Mouse (Mus musculus): ENCODE results near the gene Cnot1. TPM values are rescaled to one million over a fixed set of nuclear protein-coding genes. Genes with fewer than 3 reads are reported as not detected.
A peak's percentile ranks its signal among the peaks of the same experiment; 100 is the strongest.

Gene Cnot1
- polyA plus RNA-seq, 1 experiment from 2014 or later: 16.0 TPM

DNA sequence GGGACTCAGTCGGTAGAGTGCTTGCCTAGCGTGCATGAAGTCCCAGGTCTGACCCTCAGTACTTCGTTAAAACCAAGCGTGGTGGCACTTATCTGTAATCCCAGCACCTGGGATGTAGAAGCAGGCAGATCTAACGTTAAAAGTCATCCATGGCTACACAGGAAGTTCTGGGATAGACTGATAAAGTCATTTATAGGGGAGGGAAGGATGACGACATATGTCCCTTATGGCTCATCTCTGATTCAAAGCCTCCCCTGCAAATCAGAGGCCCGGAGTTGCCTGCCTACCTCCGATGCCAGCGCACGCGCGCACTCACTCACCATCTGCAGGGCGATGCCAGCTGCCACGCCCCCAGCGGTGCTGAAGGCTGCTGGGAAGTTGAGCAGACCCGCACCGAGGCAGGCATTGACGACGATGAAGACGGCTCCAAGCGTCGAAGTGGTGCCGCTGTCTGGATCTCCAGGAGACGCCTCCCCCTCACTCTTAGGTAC, 40.8 kb upstream of the Cnot1 start:
- Histone ChIP-seq H3K4me2 (ENCODE audit: low read depth, low read length) (no peak overlapping the region), H3K4me1 (ENCODE audit: insufficient read depth) (peaks cover 7% of the 10 kb centered on the region), H3K4me3 (ENCODE audit: low read depth, low read length) (no peak overlapping the region), H3K27ac (ENCODE audit: low read depth) (no peak overlapping the region), H3K9ac (replicated peaks) (no peak overlapping the region), H3K36me3 (replicated peaks; ENCODE audit: insufficient read depth, low read length) (peaks cover 16% of the 10 kb centered on the region; the same call in 1 of the 2 replicates), H3K27me3 (ENCODE audit: insufficient read depth, low read length) (no peaks in the 10 kb centered on the region), H3K9me3 (ENCODE audit: low read length) (no peaks in the 10 kb centered on the region)
- ATAC-seq: peak; percentile 26; the same call in 1 of the 2 replicates
- TF ChIP-seq CTCF (IDR thresholded peaks at IDR 0.05; ENCODE audit: low read depth) (no peak), EP300 (IDR thresholded peaks at IDR 0.05; ENCODE audit: low read depth) (peak; percentile 56; the same call in 1 of the 2 replicates)
- 65% methylated on average over 24 of the region's 24 CpGs for WGBS (ENCODE audit: insufficient replicate concordance)
- no peak for DNase-seq

- DNase-seq: no peak
- no peak overlapping the region for H3K9ac ChIP-seq (replicated peaks)
- H3K4me3 ChIP-seq (ENCODE audit: low read depth, low read length): no peak overlapping the region
- TF ChIP-seq EP300 (IDR thresholded peaks at IDR 0.05; ENCODE audit: low read depth): no peak
- no peak for TF ChIP-seq CTCF (IDR thresholded peaks at IDR 0.05; ENCODE audit: low read depth)
- no peak overlapping the region for H3K4me2 ChIP-seq (ENCODE audit: low read depth, low read length)
- ATAC-seq: no peak
- H3K27me3 ChIP-seq (ENCODE audit: insufficient read depth, low read length): no peaks in the 10 kb centered on the region
- H3K9me3 ChIP-seq (ENCODE audit: low read length): no peaks in the 10 kb centered on the region
- H3K27ac ChIP-seq (ENCODE audit: low read depth): no peak overlapping the region
- H3K4me1 ChIP-seq (ENCODE audit: insufficient read depth): no peaks in the 10 kb centered on the region
- H3K36me3 ChIP-seq (replicated peaks; ENCODE audit: insufficient read depth, low read length): peaks cover 23% of the 10 kb centered on the region; the same call in 1 of the 2 replicates
- WGBS (ENCODE audit: insufficient replicate concordance): 83% methylated on average over 7 of the region's 7 CpGs
Observed at GRCm38 (mm10) chr8:95845026-95845425, 37.8 kb upstream of the Cnot1 start.

DNA sequence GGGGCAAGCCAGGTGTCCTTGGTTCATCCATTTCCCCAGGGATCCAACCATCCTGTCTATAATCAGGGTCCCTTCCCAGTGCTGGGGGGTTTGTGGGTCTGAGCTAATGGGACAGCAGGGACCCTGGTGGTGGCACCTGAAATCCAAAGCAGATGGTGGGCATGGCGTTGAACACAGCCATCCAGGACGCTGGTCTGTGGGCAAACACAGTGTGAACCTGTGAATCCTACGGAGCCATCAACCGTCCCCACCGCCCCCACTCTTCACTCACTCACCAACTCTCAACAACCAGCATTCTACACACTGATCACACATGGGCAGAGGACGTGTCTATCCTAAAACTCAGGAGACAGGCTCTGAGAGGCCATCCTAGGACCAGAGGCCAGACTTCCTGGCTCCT, 36.7 kb upstream of the Cnot1 start:
- WGBS (ENCODE audit: insufficient replicate concordance): 85% methylated on average over 6 of the region's 6 CpGs
- ATAC-seq (no peak), DNase-seq (no peak)
- Histone ChIP-seq H3K9me3 (ENCODE audit: low read length) (no peaks in the 10 kb centered on the region), H3K36me3 (replicated peaks; ENCODE audit: insufficient read depth, low read length) (peaks cover 23% of the 10 kb centered on the region; the same call in 1 of the 2 replicates), H3K9ac (replicated peaks) (no peak overlapping the region), H3K27me3 (ENCODE audit: insufficient read depth, low read length) (no peaks in the 10 kb centered on the region), H3K4me2 (ENCODE audit: low read depth, low read length) (no peak overlapping the region), H3K4me3 (ENCODE audit: low read depth, low read length) (no peak overlapping the region), H3K27ac (ENCODE audit: low read depth) (no peak overlapping the region), H3K4me1 (ENCODE audit: insufficient read depth) (no peaks in the 10 kb centered on the region)
- no peak for TF ChIP-seq CTCF (IDR thresholded peaks at IDR 0.05; ENCODE audit: low read depth)
- TF ChIP-seq EP300 (IDR thresholded peaks at IDR 0.05; ENCODE audit: low read depth): no peak

DNA sequence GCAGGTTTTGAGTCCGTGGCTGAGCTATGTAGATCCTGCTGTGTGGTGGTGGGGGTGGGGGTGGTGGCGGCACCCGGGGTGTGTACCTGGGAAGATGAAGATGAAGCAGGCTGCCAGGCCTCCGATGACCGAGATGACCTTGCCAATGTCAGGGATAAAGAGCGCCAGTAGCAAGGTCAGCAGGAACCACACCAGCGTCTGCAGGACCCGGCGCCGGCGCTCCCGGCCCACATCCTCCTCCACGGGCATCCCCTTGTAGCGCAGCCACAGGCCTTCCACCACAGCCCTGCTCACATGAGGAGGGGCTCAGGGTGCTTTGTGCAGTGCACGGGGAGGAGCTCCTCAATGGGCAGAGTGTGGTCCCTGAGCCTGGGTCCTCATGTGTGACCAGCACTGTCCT, 34.2 kb upstream of the Cnot1 start:
- H3K4me2 ChIP-seq (ENCODE audit: low read depth, low read length): no peak overlapping the region
- H3K27ac ChIP-seq (ENCODE audit: low read depth): no peak overlapping the region
- H3K9ac ChIP-seq (replicated peaks): no peak overlapping the region
- H3K36me3 ChIP-seq (replicated peaks; ENCODE audit: insufficient read depth, low read length): peaks cover 27% of the 10 kb centered on the region
- WGBS (ENCODE audit: insufficient replicate concordance): 87% methylated on average over 15 of the region's 15 CpGs
- H3K4me1 ChIP-seq (ENCODE audit: insufficient read depth): no peaks in the 10 kb centered on the region
- DNase-seq (no peak), ATAC-seq (no peak)
- H3K9me3 ChIP-seq (ENCODE audit: low read length): no peaks in the 10 kb centered on the region
- TF ChIP-seq EP300 (IDR thresholded peaks at IDR 0.05; ENCODE audit: low read depth) (no peak), CTCF (IDR thresholded peaks at IDR 0.05; ENCODE audit: low read depth) (no peak)
- no peaks in the 10 kb centered on the region for H3K27me3 ChIP-seq (ENCODE audit: insufficient read depth, low read length)
- H3K4me3 ChIP-seq (ENCODE audit: low read depth, low read length): no peak overlapping the region

DNA sequence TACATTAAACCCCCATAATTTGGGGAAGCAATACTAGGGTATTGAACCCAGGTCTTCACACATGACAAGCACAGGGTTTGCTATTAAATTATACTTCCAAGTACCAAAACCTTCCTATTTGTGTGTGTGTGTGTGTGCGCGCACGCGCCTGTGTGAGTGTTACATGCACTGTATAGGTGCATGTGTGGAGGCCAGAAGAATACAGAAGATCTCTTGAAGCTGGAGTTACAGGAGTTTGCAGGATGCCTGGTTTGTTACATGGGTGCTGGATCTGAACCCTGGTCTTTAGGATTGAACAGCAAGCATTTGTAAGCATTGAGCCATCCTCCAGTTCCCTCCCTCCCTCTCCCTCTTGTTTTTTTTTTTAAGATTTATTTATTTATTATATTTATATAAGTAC, 32.0 kb upstream of the Cnot1 start:
- H3K36me3 ChIP-seq (replicated peaks; ENCODE audit: insufficient read depth, low read length): peaks cover 20% of the 10 kb centered on the region
- 96% methylated on average over 4 of the region's 4 CpGs for WGBS (ENCODE audit: insufficient replicate concordance)

DNA sequence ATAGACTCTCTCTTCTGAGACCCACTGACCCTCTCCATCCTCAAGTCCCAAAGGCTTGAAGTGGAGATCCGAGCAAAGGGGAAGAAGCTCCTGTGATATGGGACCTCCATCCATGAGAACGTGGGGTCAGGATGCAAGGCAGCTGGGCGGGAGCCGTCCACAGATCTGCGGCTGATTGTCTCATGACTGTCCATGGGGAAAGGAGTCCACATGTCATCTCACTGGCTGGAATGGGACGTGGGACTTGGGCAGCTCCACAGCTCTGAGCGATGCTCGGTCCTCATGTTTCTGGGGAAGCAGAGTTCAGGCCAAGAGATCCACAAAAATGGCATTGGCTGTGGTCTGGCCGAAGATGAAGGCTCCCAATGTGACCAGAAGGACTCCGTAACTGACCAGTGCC, 30.0 kb upstream of the Cnot1 start:
- no peak overlapping the region for H3K9ac ChIP-seq (replicated peaks)
- peaks cover 16% of the 10 kb centered on the region for H3K4me1 ChIP-seq (ENCODE audit: insufficient read depth)
- peak; percentile 10 for DNase-seq
- no peak overlapping the region for H3K4me2 ChIP-seq (ENCODE audit: low read depth, low read length)
- peaks cover 6% of the 10 kb centered on the region; the same call in 1 of the 2 replicates for H3K36me3 ChIP-seq (replicated peaks; ENCODE audit: insufficient read depth, low read length)
- no peak overlapping the region for H3K4me3 ChIP-seq (ENCODE audit: low read depth, low read length)
- WGBS (ENCODE audit: insufficient replicate concordance): 81% methylated on average over 10 of the region's 10 CpGs
- no peak overlapping the region for H3K27ac ChIP-seq (ENCODE audit: low read depth)
- no peak for ATAC-seq
- no peak for TF ChIP-seq EP300 (IDR thresholded peaks at IDR 0.05; ENCODE audit: low read depth)
- TF ChIP-seq CTCF (IDR thresholded peaks at IDR 0.05; ENCODE audit: low read depth): no peak
- H3K27me3 ChIP-seq (ENCODE audit: insufficient read depth, low read length): no peaks in the 10 kb centered on the region
- no peaks in the 10 kb centered on the region for H3K9me3 ChIP-seq (ENCODE audit: low read length)

More for the DNA sequence above, 32.0 kb upstream of the Cnot1 start:
- Histone ChIP-seq H3K4me2 (ENCODE audit: low read depth, low read length) (no peak overlapping the region), H3K4me1 (ENCODE audit: insufficient read depth) (peaks cover 4% of the 10 kb centered on the region), H3K27me3 (ENCODE audit: insufficient read depth, low read length) (no peaks in the 10 kb centered on the region), H3K9ac (replicated peaks) (no peak overlapping the region), H3K9me3 (ENCODE audit: low read length) (no peaks in the 10 kb centered on the region), H3K4me3 (ENCODE audit: low read depth, low read length) (no peak overlapping the region), H3K27ac (ENCODE audit: low read depth) (no peak overlapping the region)
- ATAC-seq (no peak), DNase-seq (peak; percentile 7)
- TF ChIP-seq EP300 (IDR thresholded peaks at IDR 0.05; ENCODE audit: low read depth): no peak
- no peak for TF ChIP-seq CTCF (IDR thresholded peaks at IDR 0.05; ENCODE audit: low read depth)
